Mouse (Mus musculus) bone marrow macrophage, adult 2 months (primary cell): ENCODE measurements around the gene Borcs6.

ENCODE experiments used
- CTCF ChIP-seq: IDR thresholded peaks from 2 replicates; pipeline ENCODE4 v1.5.1; 2012; ENCODE audit warnings: low read depth, mild to moderate bottlenecking, low read length, moderate library complexity
- POLR2A ChIP-seq: IDR thresholded peaks from 2 replicates; pipeline ENCODE4 v1.6.1; 2012; ENCODE audit warnings: mild to moderate bottlenecking, low read depth, low read length, borderline replicate concordance

GRCm38 (mm10) chr11:69062761-69063224 is 3.3 kb downstream of the Borcs6 start:
- no peak for TF ChIP-seq CTCF
- no peak for TF ChIP-seq POLR2A
